Mouse (Mus musculus) myocyte (in vitro differentiated cells): ENCODE results near the gene Myod1. TPM values are rescaled to one million over a fixed set of nuclear protein-coding genes. Genes with fewer than 3 reads are reported as not detected.

Source experiments
- H3K27me3 ChIP-seq: one replicate; pipeline ENCODE4 v1.6.1; 2011; ENCODE audit not compliant: control insufficient read depth, insufficient read depth, insufficient read length
- H3K36me3 ChIP-seq: one replicate; pipeline ENCODE4 v1.6.1; 2011; ENCODE audit not compliant: control insufficient read depth, insufficient read depth
- H3K4me2 ChIP-seq: one replicate; pipeline ENCODE4 v1.6.1; 2011; ENCODE audit warnings: low read depth, control low read depth
- H3K4me3 ChIP-seq: one replicate; pipeline ENCODE4 v1.5.1; 2011; ENCODE audit warnings: mild to moderate bottlenecking, control low read depth, moderate library complexity
- H3K79me2 ChIP-seq: one replicate; pipeline ENCODE4 v1.6.1; 2011; ENCODE audit not compliant: control insufficient read depth, insufficient read depth
- H3ac ChIP-seq: one replicate; pipeline ENCODE4 v1.6.1; 2011; ENCODE audit not compliant: control insufficient read depth, insufficient read length
- POLR2AphosphoS2 ChIP-seq: IDR thresholded peaks from one replicate; pipeline ENCODE4 v1.6.1; 2011; ENCODE audit warnings: low read depth, control low read depth; ENCODE audit not compliant: insufficient read length
- polyA plus RNA-seq: library from polyadenylated mRNA; unstranded; fragments of >200 nt; fragmentation: generic; extraction: Trizol; gene quantifications from one replicate; pipeline ENCODE4 v1.2.1, GENCODE M21; 2012; ENCODE audit warnings: missing spikeins

The Myod1 gene
- polyA plus RNA-seq, 1 experiment = 396 TPM

DNA sequence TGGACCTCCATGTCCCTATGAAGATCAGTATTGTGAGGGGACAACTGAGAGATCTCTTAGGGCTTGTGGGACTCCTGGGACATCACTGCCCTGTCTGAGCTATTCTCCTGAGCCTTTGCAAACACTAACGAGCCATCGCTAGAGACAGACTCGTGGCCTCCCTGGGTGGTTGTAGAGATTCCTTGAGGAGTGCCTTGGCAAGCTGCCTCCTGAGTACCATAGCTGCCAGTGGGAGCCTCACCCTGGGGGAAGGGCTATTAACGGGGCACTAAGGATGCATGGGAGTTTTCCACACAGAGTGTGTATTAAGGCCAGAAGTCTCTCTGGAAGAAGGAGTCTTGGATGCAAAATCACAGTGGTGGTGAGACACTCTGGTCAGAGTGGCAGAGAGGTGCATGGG lies 48.7 kb downstream of the Myod1 start:
- H3ac ChIP-seq = no peak overlapping the region
- H3K79me2 ChIP-seq = no peaks in the 10 kb centered on the region
- H3K4me2 ChIP-seq = no peak overlapping the region
- TF ChIP-seq POLR2AphosphoS2 = no peak
- H3K4me3 ChIP-seq = no peak overlapping the region
- no peaks in the 10 kb centered on the region for H3K36me3 ChIP-seq
- peaks cover 79% of the 10 kb centered on the region for H3K27me3 ChIP-seq

Other genes starting within 250 kb of the Myod1 start
- 0.34 TPM for gene Abcc8, start 196.4 kb upstream of the Myod1 start, polyA plus RNA-seq
- not detected for gene Ush1c, start 138.0 kb upstream of the Myod1 start, polyA plus RNA-seq
- 10.2 TPM for gene Otog, start 135.5 kb upstream of the Myod1 start, polyA plus RNA-seq
- 0.07 TPM for gene Kcnc1, start 20.0 kb downstream of the Myod1 start, polyA plus RNA-seq